Mouse (Mus musculus): ENCODE data around the gene Zfp367.

The Zfp367 gene

GRCm38 (mm10) chr13:64153083-64153682, at the start of gene Zfp367:
Gene Zfp367, minus strand, starts transcription at chr13:64153202.
- peak; percentile 91 for DNase-seq

- no peak for DNase-seq
Measured at GRCm38 (mm10) chr13:64200911-64201310, 47.9 kb upstream of the Zfp367 start.

- DNase-seq = no peak
Measured at GRCm38 (mm10) chr13:64198310-64198709, 45.3 kb upstream of the Zfp367 start.

DNA sequence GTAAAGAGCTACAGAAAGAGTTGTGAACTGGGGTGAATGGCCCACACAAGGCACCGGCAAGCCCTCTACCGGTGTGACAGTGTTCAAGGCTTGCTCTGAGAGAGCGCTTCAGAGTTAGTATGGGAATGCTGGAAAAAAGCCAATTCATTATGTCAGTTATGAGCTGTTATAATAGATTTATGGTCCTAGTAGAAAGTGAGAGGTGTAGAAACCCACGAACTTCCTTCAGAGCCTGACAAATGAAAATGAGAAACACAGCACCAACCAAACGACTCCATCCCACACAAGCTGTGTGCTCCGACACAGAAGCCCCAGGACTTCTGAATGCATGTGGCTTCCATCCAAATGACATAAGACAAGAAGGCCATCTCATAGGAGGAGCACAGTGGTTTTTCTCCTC, 44.9 kb upstream of the Zfp367 start:
- no peak for DNase-seq

DNA sequence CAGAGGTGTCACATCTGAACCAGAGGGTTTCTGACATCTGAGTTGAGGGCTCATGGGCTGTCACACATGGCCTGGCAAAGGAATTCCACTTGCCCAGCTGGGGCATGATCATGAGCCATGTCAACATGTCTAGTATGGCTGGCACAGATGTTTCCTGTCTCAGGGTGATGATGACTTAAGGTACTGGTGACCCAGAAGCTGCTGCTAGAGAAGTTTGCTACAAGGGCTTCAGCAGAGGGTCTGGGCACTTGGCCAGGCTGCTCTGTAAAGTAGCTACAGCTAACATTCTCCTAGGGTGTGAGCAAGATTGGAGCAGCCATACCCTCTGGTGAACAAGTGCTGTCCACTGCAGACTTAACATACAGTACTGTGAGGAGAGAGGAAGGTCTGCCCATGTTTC, 34.1 kb upstream of the Zfp367 start:
- no peak for DNase-seq

- no peak for DNase-seq
Measured at GRCm38 (mm10) chr13:64186516-64186915, 33.5 kb upstream of the Zfp367 start.

DNA sequence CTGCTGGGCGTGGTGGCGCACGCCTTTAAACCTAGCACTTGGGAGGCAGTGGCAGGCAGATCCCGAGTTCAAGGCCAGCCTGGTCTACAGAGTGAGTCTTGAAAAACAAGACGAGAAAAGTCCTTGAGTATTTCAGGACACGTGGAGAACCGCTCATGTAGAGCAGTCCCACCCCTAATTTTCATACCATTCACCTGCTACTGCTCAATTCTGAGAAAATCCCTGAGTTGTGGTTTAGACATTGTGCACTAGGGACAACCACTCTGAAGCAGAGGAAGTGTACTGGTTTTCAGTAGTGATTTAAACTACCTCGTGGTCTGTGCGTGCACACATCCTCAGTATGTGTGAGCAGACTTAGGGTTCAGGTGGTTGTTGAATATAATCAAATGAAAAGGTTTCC, 32.6 kb upstream of the Zfp367 start:
- no peak for DNase-seq

DNA sequence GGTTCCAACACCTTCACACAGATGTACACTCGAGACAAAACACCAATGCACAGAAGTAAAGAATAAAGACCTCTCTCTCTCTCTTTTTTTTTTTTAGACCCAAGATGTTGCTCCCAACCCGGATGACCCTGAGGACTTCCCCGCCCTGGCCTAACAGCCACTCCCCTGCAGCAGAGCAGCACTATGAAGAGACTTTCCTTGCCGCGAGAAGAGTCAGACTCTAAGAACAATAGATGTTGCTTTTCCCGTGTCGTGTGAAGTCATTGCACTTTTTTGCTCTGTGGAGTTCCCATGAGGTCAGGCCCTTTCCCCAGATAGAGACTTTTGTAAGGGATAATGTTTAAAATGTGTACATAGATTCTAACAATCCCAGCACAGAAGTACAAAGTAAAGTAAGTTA, 32.2 kb upstream of the Zfp367 start:
- no peak for DNase-seq

DNA sequence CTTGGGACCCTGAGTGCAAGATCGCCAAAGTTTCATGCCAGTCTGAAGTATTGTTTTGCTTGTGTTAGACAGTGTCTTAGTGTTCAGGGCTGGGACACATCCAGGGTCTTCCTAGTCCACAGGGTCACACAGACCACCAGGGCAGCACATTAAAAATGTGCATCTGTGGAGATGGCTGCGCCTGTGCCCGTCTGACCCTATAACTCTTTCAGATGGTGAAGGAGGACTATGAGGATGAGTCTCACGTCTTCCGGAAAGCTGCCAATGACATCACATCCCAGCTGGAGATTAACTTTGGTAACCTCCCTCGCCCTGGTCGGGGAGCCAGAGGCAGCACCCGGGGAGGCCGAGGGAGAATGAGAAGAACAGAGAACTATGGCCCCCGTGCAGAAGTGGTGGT, 31.4 kb upstream of the Zfp367 start:
- no peak for DNase-seq

DNA sequence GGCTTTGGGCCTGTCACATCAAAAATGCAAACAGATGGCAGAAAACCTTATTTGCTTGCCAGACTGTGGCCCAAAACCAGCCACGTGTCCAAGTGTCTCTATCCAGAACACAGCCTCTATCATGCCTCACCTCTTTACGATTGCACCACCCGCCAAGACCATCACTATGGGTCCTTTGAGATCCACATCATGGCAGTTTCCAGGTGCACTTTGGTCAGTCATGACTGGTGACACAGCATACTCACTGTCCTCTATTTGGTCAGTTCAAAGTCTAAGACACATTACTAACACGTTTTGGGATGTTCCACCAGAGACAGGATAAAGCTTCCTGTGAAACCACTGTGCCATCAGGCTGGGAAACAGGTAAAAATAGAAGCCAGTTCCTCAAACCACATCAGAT, 30.6 kb upstream of the Zfp367 start:
- DNase-seq = no peak

DNA sequence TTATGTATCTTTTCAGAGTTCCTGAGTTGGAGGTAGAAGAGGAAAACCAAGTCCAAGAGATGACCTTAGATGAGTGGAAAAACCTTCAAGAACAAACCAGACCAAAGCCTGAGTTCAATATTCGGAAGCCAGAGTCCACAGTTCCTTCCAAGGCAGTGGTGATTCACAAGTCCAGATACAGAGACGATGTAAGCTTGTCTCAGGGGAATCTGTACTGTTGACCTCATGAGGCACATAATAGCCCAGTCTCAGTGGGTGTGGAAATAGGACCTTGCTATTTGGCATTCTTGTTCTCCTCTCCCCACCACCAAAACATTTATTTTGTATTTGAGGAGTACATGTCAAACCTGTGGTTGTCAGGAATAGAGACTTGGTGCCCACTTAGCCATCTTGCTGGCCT, 29.1 kb upstream of the Zfp367 start:
- no peak for DNase-seq

DNA sequence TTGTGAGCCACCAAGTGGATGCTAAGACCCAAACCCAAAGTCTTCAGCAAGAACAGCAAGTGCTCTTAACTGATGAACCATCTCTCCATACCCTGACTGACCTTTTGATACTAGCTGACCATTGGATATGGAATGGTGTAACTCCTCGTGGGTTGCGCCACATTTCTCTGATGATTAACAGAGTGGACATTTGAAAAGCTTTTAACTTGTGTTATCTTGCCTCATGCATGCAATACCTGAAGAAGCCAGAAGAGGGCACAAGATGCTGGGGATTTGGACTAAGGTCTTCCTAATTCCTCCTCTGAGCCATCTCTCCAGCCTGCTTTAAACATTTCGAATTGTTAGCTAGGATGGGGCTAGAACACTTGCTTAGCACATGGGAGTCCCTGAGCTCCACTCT, 27.9 kb upstream of the Zfp367 start:
- peak; percentile 37 for DNase-seq

DNA sequence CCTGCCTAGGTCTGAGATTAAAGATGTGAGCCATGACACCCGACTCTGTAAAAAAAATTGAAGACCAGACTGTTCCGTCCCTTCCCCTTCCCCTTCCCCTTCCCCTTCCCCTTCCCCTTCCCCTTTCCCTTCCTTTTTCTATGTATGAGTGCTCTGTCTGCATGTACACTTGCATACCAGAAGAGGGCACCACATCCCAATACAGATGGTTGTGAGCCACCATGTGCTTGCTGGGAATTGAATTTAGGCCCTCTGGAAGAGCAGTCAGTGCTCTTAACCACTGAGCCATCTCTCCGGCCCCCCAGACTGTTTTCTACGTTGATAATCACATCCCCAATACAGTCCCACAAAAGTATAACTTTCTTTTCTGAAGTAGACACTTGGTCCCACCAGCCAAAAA, 27.3 kb upstream of the Zfp367 start:
- DNase-seq = no peak

DNA sequence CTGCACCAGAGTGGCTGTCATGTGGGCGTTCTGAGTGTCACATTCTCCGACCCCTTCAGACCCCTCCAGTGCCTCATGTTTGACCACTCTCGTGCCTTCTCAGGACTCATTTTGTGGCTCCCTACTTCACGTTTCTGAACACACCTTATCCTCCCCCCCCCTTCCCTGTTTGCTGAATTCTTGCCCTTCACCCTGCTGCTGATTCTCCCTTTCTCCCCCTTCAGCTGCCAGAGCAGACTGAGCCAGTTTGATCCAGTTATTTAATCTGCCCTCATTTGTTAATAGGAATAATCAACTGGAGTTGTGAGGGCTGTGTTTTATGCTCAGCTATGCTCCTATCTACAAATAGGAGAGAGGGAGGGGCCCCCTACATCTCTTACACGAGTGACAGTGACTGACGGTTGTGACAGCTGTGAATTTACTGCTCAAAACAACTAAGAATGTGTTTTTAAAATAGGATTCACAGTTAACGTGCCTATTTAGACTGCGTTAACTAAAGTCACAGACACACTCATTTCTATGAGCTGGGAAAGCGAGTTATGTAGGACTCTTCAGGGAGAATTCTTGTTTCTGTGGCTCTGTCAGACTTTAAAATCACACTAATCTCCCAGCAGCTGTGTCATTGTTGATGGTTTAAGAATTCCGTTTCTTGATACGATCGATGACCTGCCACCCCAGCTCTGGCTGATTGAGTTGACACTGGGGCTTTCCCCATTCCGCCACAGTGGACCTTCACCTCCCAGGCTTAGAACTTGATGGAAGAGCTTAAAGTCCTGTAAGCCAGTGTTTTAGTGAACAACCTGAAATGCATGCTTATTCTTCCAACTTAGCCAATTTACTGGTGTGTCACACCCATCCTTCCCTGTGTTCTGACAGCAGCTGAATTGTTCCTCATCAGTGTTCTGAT, 26.0 kb upstream of the Zfp367 start:
- DNase-seq = no peak

GRCm38 (mm10) chr13:64178000-64178399, 25.0 kb upstream of the Zfp367 start:
- no peak for DNase-seq

GRCm38 (mm10) chr13:64169746-64170145, 16.7 kb upstream of the Zfp367 start:
- no peak for DNase-seq

DNA sequence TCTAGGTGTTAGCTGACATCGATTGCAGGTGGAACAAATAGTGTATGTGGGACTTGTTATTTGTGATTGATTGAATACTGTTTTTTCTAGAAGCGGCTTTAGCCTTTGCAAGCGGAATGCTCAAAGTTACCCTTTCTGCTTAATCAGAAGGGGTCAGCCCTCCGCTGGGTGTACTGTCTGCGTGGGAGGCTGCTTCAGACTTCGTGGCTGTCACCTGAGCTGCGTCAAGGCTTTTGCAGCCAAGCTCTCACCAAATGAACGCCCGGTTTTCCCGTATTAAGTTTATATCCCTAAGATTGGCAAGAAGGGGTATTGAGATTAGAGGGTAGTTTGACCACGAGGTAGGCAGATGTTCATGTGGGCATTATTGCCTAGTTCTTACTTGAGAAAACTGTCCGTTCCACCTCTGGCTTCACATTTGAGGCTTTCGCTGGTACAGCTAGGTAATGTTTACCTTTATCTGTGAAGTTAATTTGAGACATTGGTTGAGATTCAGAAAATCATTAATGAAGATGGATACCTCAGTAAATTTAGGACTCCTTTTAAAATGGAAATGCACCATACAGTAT, 10.2 kb upstream of the Zfp367 start:
- DNase-seq = no peak

DNA sequence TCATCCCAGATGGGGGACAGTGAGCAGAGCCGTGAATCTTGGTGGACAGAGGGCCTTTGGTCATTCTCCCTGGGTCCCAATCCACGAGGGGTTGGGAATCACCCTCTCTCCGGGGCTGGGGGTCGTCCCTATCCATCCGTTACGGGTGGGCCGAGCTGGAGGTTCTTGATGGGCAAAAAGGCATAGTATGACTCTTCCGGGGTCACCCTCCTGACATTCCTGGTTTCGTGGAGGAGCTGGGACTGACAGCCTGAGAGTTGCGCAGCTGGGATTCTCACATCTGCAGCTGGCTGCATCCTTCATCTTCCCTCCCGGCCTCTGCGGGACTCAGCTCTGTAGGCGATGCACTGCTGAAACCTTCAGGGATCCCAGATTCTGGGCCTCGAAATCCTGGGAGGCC, 9.6 kb upstream of the Zfp367 start:
- DNase-seq = peak; percentile 22

- peak; percentile 55 for DNase-seq
Measured at GRCm38 (mm10) chr13:64161916-64162611, 9.1 kb upstream of the Zfp367 start.

DNA sequence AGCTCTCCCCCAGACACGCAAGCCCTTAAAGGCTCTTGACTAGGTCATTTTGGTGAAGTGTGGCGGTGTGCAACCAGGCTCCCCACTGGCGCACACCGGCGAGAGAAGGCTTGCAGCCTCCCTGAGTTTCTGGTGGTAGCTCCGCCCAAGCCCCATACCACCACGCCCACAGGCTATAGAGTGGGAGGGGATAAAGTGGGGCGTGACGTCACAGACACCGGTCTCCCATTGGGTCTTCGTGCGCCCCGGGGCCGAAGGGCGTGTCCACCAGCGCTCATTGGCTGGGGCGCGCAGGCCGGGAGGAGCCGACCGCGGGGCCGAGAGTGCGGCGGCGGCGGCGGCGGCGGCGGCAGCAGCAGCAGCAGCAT, 8.5 kb upstream of the Zfp367 start, which contains the start of gene Habp4:
Habp4 (plus strand) TSS at position 277 of the 368 bp plus-strand sequence.
- DNase-seq = peak; percentile 98

GRCm38 (mm10) chr13:64156966-64157365, 4.0 kb upstream of the Zfp367 start:
- no peak for DNase-seq

DNA sequence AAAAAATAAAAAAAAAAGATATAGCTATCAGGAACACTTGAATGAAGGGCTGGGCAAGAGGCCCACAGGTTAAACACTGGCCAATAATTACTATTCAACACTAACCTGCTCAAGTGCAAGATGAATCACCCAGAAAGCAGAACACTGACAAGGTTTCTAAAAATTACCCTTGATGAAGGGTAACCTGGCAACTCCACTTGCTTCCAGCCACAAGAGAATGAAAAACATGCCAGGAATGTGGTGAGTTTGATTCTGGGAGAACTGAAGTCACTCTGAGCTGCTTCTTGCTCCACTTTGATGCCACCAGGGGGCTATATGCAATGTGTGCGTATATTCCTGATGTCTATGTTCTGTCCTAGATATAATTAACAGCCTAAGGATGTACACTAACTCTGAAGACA, 2.2 kb upstream of the Zfp367 start:
- DNase-seq = no peak

DNA sequence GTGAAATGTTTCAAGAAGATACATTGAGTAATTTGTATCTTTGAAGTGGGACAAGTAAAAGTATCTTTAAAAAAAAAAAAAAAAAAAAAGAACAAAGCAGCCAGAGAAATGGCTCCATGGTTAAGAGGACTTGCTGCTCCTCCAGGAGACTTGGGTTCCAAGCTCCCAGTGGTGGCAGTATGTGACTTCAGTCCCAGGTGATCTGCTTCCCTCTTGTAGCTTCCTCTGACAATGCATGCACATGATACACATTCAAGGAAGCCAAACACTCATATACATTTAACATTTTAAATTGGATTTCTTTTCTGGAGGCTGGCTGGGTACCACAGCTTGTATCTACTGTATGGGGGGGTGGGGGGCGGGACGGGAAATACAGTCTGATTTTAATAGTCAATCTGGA, 1.6 kb upstream of the Zfp367 start:
- no peak for DNase-seq
